Comparison of ENCODE assay signal across 16 mouse cellular contexts in the genomic region with DNA sequence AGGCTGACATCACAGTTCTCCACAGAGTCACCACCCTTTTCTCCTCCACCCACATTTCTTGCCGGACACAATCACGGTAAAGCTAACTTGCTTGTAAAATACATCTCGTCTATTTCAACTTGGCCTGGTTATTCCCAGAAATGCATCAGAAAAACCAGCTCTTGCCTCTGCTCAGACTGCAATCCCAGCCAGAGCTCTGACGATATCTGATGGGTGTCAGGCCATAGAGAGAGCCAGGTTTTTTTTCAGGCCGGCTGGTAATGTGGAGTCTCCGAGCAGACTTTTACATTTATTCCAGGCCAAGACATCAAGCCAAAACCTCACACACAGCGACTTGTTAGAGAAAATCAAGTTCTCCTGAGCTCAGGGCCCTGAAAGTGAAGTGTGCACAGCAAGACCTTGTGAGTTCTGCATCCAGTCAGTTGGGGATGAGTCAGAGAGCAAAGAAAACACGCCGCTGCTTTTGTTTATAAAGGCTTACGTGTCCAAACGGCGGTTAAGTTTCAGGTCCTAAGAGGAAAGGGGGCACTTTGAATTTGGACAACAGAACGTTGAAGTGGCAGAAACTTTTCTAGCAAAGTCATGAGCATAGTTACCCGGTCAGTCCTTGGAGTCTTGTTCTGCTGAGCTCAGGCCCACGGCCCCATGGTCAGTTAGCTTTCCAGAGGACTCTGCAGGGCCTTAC. TPM values are rescaled to one million over a fixed set of nuclear protein-coding genes. Genes with fewer than 3 reads are reported as not detected.
DNase-seq lines count a peak whose midpoint lies in the region; ATAC-seq and TF ChIP-seq lines count a peak whose summit lies in the region.
"Had no signal": no experiment of that assay in that cellular context is flagged by ENCODE, and none has a peak within 500 bp of the region (broad histone marks: within the 10 kb centered on the region; RNA-seq: fewer than 3 reads in every experiment).

No protein-coding gene starts in this region.

- H3K9ac ChIP-seq in heart, postnatal 0 days (replicated peaks; ENCODE audit: low read depth, low read length), result no peak overlapping the region
- H3K9ac ChIP-seq: forebrain, embryonic 15.5 days; neural tube, embryonic 12.5 days had no signal

- 60% methylated on average over 15 of the region's 15 CpGs for WGBS in heart, postnatal 0 days

- H3K4me3 ChIP-seq in gastrocnemius, adult 2 months, result no peak overlapping the region
- H3K4me3 ChIP-seq in heart, postnatal 0 days (ENCODE audit: low read depth, low read length), result no peak overlapping the region
- H3K4me3 ChIP-seq: forebrain, embryonic 15.5 days; neural tube, embryonic 12.5 days had no signal

- no peak for TF ChIP-seq EP300 in heart, postnatal 0 days (IDR thresholded peaks at IDR 0.05; ENCODE audit: low read depth)

- no peaks in the 10 kb centered on the region for H3K27me3 ChIP-seq in heart, postnatal 0 days (ENCODE audit: control insufficient read depth, insufficient read depth, low read length)
- H3K27me3 ChIP-seq: forebrain, embryonic 15.5 days; neural tube, embryonic 12.5 days had no signal

- H3K4me1 ChIP-seq in heart, postnatal 0 days (ENCODE audit: control insufficient read depth, insufficient read depth), result 0 out of 2 replicates have a peak, but pooled peaks cover 4% of the 10 kb centered on the region
- H3K4me1 ChIP-seq: forebrain, embryonic 15.5 days; neural tube, embryonic 12.5 days had no signal

- no peak overlapping the region for H3K4me2 ChIP-seq in heart, postnatal 0 days (ENCODE audit: low read depth, low read length)
- H3K4me2 ChIP-seq: forebrain, embryonic 15.5 days; liver, embryonic 11.5 days; neural tube, embryonic 12.5 days had no signal

- H3K36me3 ChIP-seq in heart, postnatal 0 days (replicated peaks; ENCODE audit: control insufficient read depth, insufficient read depth, low read length), result 0 out of 2 replicates have a peak, but pooled peaks cover 24% of the 10 kb centered on the region

- no peaks in the 10 kb centered on the region for H3K9me3 ChIP-seq in heart, postnatal 0 days (replicated peaks; ENCODE audit: control insufficient read depth, low read length)
- H3K9me3 ChIP-seq: forebrain, embryonic 15.5 days; neural tube, embryonic 12.5 days had no signal

- peak overlapping the region; percentile 61 for H3K27ac ChIP-seq in gastrocnemius, adult 2 months
- H3K27ac ChIP-seq in heart, postnatal 0 days (ENCODE audit: low read depth), result peak overlapping the region; percentile 61
- H3K27ac ChIP-seq: forebrain, embryonic 15.5 days; neural tube, embryonic 12.5 days had no signal

- intact Hi-C loops in gastrocnemius, adult 2 months (cut with DNase I), result no loop called here

- TF ChIP-seq CTCF in gastrocnemius, adult 2 months (IDR thresholded peaks at IDR 0.05), result no peak
- TF ChIP-seq CTCF in heart, postnatal 0 days (IDR thresholded peaks at IDR 0.05; ENCODE audit: low read depth), result no peak

- peak; percentile 55 for ATAC-seq in heart, postnatal 0 days (ENCODE audit: insufficient read depth, low read depth)
- no peak for ATAC-seq in erythroid progenitor cell, adult 5-6 weeks (replicated peaks; ENCODE audit: low FRiP score, poor library complexity, severe bottlenecking)
- ATAC-seq: forebrain, embryonic 15.5 days had no signal

- no peak for DNase-seq in gastrocnemius, adult 2 months
- DNase-seq in gastrocnemius, postnatal 10 days, result no peak
- peak; percentile 39 for DNase-seq in urinary bladder, postnatal 14 days (ENCODE audit: low spot score)
- DNase-seq in urinary bladder, postnatal 10 days (ENCODE audit: low spot score), result no peak
- peak; percentile 20 for DNase-seq in heart, postnatal 0 days (ENCODE audit: low spot score)
- DNase-seq in retina, postnatal 1 day, result no peak
- no peak for DNase-seq in kidney, postnatal 14 days
- DNase-seq: kidney, adult 9 months; right cerebral cortex, adult 18-20 months had no signal

RNA-seq across cellular contexts. Expression of gene Clip4, which starts 27.4 kb away (rescaled TPM):
- total RNA-seq in gastrocnemius, adult 2 months (2021), result 100 to 1,000 TPM; 104 to 183 TPM
- total RNA-seq in gastrocnemius, postnatal 10 days (2021), result 10 to 100 TPM; 33.1 to 34.3 TPM
- total RNA-seq in heart, postnatal 0 days (2014; rRNA removed; ENCODE audit: low replicate concordance), result 34.3 and 49.9 TPM in 2 replicates
- 43.4 and 51.2 TPM in 2 replicates for polyA plus RNA-seq in heart, postnatal 0 days (2015; fragmentation: Nextera tagmentation; extraction: Ambion mirVana)
- total RNA-seq in erythroid progenitor cell, adult 5-6 weeks (2015; ENCODE audit: low replicate concordance), result not detected in 2 replicates
- total RNA-seq in erythroid progenitor cell, adult 5-6 weeks (2017; ENCODE audit: low replicate concordance), result not detected in 2 replicates

RNA-seq across cellular contexts. Expression of gene Pcare, which starts 43.0 kb away (rescaled TPM):
- total RNA-seq in gastrocnemius, adult 2 months (2021), result not detected
- under 1 TPM in 1 of 2 experiments, not detected in 1; 0.05 TPM for total RNA-seq in gastrocnemius, postnatal 10 days (2021)
- not detected in 2 replicates for total RNA-seq in heart, postnatal 0 days (2014; rRNA removed; ENCODE audit: low replicate concordance)
- polyA plus RNA-seq in heart, postnatal 0 days (2015; fragmentation: Nextera tagmentation; extraction: Ambion mirVana), result 0.03 TPM in 1 of 2 replicates, not detected in the other
- not detected in 2 replicates for total RNA-seq in erythroid progenitor cell, adult 5-6 weeks (2015; ENCODE audit: low replicate concordance)
- total RNA-seq in erythroid progenitor cell, adult 5-6 weeks (2017; ENCODE audit: low replicate concordance), result not detected in 2 replicates
- total RNA-seq: megakaryocyte-erythroid progenitor cell, adult 5-6 weeks had no signal
- polyA plus RNA-seq: forebrain, embryonic 15.5 days; hindbrain, embryonic 11.5 days; liver, embryonic 11.5 days; neural tube, embryonic 12.5 days; stomach, embryonic 14.5 days had no signal

Comparison
In these comparisons a context has a peak if more than half of its experiments do, and no peak if none do; other contexts are left out.
1. DNase-seq: peak in urinary bladder, postnatal 14 days (single experiment) and heart, postnatal 0 days (single experiment); none in gastrocnemius, adult 2 months (single experiment), gastrocnemius, postnatal 10 days (single experiment), urinary bladder, postnatal 10 days (single experiment), retina, postnatal 1 day (single experiment) and kidney, postnatal 14 days (single experiment).
2. RNA of gene Clip4, which starts 27.4 kb away (total RNA-seq): 104 to 183 TPM in gastrocnemius, adult 2 months, 34.3 to 49.9 TPM in heart, postnatal 0 days and 33.1 to 34.3 TPM in gastrocnemius, postnatal 10 days; not detected in erythroid progenitor cell, adult 5-6 weeks; every median in the first group is over 10 times any median in the second.